Mouse (Mus musculus): ENCODE data around the gene Cpm. TPM values are rescaled to one million over a fixed set of nuclear protein-coding genes. Genes with fewer than 3 reads are reported as not detected.
"Not testable (repeated sequence)": the region's sequence is repeated elsewhere in the genome, so short reads cannot be mapped to it uniquely, and the experiment has no call there.

Gene Cpm
- 1 to 10 TPM; 2.3 to 2.4 TPM for total RNA-seq (2021)
- long read RNA-seq, experiment 1, partial matches to known transcripts = 0 of 3 reads
- long read RNA-seq, experiment 1, other reads (novel, unspliced or antisense) = 3 of 3 reads
- long read RNA-seq, experiment 2, partial matches to known transcripts = 0 of 3 reads
- long read RNA-seq, experiment 2, other reads (novel, unspliced or antisense) = 3 of 3 reads

DNA sequence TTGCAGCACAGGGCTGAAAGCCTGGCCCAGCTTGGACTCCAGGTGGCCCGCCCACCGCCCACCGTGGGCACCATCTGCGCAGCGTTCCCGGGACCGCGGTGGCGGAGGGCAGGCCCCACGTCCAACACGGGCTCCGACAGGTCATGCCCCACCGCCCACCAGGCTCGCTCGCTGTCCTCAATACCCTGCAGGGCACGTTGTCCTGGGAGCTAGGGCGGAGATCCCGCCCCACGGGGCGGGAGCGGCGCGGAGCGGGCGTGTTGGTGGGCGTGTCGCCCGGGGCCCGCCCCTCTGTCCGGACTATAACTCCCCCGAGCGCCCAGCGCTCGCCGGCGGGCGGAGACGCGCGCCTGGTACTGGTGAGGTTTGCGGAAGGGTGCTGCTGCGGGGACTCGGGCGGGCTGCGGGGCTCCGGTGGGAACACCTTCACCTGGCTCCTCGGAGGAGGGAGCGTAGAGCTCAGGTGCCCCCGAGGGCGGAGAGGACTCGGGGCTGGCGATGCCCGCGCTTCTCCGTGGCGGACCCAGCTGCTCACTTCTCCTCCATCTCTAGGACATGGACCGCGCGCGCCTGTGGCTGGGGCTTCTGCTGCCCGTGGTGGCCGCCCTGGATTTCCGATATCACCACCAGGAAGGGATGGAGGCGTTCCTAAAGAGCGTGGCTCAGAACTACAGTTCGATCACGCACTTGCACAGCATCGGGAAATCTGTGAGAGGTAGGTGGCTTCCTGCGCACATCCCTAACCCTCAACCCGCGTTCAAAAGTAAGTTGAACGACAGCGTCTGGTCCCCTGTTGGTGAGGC lies at the start of gene Cpm:
Cpm (plus strand) TSS at position 332 of the 803 bp plus-strand sequence.
- peak; percentile 65 for DNase-seq

- DNase-seq = no peak
These were observed 49.5 kb upstream of the Cpm start for GRCm38 (mm10) chr10:117579771-117580284.

GRCm38 (mm10) chr10:117580405-117580804 lies 48.9 kb upstream of the Cpm start:
- no peak for DNase-seq

DNA sequence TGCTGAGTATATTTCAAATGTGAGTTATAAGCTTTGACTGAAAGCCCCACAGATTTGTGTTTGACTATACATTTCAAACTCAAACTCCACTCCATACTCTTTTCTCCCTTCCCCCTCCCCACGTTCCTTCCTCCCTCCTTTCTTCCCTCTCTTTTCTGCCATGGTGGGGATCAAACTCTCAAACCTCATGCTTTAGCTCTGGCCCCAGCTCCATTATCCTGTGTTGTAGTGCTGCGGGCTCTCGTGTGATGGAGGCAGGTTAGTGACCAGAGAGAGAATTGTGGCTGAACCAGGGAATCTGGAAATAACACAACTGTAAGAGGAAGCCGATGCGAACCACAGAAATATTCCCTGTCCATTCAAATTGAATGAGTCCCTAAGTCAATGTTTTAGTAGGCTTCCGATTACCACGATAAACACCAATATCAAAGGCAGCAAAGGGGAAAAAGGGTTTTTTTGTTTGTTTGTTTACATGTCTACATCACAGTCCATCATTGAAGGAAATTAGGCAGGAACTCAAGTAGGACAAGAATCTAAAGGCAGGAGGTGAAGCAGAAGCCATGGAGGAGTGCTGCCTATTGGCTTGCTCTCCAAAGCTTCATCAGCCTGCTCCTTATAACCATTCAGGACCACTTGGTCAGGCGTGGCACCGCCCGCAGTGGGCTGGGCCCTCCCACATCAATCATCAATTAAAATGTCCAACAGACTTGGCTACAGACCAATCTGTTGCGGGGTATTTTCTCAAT lies 48.1 kb upstream of the Cpm start:
- DNase-seq = no peak

GRCm38 (mm10) chr10:117581753-117582062 lies 47.6 kb upstream of the Cpm start:
- no peak for DNase-seq

DNA sequence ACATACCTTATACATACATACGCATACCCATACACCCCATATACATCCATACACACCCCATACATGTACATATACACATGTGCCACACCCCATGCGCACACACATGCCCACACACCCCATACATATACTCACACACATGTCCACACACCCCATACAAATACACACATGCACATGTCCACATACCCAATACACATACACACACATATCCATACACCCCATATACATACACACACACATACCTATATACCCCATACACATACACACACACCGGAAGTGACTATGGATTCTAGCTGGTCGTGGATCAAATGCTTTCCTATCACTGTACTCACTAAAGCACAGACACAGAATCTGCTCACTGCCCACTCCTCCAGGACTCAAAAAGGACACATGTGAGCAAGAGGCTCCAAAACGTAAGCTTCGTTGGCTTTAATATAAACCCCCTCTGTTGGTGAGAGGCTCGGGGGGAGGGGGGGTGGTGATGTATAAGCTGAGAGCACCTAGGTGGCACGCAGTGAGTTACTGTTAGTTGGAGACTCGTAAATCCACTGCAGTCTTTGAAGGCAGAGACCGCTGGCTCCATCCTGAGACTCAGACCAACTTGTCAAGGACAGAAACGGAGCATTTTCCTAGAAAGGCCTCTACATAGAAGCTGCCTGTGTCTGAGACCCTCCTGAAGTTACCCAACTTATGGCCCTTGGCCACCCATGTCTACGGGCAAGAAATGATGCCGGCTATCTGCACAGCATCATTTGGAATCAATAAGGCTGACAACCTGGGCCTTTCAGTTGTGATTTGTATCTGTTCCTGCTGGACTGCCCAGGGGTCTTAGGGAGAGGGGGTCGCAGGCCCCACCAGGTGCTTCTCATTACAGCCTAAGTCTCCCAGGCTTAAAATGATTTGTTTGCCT lies 45.9 kb upstream of the Cpm start:
- no peak for DNase-seq

GRCm38 (mm10) chr10:117584102-117584501 lies 45.2 kb upstream of the Cpm start:
- no peak for DNase-seq

DNA sequence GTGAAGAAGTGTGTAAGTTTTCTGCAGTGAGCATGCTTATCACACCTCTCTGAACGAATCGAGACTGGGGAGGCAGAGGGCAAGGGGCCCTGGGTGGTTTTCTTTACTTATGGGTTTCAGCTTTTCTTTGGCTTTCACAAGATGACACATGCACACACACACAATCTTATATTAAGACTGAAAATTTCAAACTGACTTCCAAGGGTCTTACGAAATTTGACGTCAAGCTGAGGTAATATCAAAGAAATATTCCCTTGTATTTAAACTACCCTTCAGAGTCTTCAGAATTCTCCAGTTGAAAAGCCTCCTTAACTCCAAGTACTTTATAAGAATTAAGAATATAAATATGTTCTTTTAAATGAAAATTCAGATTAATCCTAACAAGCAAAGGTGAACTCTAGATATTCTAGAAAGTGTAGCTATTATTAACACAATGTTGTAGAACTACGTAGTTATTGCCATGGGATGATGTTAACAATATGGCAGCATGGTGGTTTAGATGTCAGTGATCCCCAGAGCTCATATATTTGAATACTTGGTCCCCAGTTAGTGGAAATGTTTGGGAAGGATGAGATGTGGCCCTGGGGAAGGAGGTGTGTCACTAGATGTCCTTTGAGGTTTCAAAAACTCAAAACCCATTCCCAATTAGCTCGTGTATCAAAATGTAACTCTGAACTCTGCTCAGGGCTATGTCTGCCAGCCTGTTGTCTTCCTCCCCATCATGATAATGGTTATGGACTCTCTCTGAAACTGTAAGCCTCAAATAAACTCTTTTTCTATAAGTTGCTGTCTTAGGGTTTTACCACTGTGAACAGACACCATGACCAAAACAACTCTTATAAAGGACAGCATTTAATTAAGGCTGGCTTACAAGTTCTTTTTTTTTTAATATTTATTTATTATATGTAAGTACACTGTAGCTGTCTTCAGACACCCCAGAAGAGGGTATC lies 44.5 kb upstream of the Cpm start:
- no peak for DNase-seq

DNA sequence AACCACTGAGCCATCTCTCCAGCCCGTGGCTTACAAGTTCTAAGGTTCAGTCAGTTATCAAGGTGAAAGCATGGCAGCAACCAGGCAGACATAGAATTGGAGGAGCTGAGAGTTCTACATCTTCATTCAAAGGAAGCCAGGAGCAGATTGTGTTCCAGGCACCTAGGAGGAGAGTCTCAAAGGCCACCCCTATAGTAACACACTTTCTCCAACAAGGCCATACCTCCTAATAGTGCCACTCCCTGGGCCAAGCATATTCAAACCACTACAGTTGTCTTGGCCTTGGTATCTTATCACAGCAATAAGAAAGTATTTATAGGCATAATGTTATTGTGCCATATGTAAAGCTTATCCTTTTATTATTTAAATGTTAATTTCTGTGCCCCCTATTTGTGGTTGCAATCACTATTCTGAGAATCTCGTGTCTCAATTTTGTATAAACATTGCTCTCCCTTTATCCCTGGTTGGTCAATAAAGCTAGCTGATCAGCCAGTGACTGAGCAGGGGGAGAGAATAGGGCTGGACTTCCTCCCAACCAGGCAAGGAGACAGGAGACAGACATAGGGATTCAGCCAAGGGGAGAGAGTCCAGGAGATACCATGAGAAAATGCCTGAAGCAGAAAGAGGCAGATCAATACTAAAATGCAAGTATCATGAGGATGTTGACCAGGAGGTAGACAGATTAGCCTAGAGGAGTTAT lies 43.5 kb upstream of the Cpm start:
- DNase-seq = no peak

GRCm38 (mm10) chr10:117586859-117587258 lies 42.4 kb upstream of the Cpm start:
- DNase-seq = no peak

DNA sequence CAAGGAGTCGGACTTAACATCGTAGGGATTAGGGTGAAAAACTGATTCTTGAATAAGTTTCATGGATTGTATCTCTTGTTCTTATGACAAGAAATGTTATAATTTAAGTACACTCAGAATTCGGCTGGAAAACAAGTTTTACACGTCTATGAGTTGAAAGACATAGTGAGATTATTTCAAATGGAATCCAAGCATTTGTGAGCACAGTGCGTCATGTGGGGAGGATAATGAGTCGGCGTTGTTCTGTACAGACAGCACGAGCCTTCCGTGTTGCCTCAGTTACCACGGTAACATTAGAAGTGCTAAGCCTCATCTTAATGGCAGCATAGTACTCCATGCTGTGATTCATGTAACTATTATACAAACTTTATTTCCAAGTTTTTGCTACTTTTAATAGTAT lies 42.0 kb upstream of the Cpm start:
- no peak for DNase-seq

- not testable (repeated sequence) for DNase-seq
These were observed 40.7 kb upstream of the Cpm start for GRCm38 (mm10) chr10:117588416-117589143.

DNA sequence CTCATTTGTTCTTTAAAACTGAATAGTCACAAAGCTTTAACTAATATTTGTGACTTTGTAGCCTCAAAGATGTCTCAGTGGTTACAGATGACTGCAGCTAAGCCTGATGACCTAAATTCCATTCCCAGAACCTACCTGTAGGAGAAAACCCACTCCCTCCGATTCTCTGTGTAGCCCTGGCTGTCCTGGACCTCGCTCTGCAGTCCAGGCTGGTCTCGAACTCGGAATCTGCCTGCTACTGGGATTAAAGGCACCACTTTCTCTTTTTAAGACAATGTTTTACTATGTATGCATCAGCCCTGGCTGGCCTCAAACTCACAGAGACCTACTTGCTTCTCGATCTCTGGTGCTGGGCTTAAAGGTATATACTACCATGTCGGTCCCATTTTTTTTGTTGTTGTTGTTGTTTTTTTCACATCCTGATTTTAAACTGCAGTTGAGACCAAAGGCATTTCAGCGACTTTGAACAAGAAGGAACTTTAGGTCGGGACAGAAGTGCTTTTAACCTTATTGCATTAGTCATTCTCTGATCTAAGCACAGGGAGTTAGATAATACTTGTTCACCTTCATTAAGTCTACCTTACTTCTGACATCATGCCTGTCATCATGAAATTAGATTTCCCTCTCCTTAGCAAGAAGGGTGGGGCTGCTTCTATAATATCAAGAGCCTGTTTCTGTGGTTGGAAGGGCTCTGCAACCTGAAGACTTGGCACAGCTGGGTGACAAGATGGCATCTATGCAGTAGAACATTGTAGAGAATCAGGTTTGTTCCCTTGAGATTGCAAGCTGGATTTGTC lies 40.0 kb upstream of the Cpm start:
- no peak for DNase-seq

DNA sequence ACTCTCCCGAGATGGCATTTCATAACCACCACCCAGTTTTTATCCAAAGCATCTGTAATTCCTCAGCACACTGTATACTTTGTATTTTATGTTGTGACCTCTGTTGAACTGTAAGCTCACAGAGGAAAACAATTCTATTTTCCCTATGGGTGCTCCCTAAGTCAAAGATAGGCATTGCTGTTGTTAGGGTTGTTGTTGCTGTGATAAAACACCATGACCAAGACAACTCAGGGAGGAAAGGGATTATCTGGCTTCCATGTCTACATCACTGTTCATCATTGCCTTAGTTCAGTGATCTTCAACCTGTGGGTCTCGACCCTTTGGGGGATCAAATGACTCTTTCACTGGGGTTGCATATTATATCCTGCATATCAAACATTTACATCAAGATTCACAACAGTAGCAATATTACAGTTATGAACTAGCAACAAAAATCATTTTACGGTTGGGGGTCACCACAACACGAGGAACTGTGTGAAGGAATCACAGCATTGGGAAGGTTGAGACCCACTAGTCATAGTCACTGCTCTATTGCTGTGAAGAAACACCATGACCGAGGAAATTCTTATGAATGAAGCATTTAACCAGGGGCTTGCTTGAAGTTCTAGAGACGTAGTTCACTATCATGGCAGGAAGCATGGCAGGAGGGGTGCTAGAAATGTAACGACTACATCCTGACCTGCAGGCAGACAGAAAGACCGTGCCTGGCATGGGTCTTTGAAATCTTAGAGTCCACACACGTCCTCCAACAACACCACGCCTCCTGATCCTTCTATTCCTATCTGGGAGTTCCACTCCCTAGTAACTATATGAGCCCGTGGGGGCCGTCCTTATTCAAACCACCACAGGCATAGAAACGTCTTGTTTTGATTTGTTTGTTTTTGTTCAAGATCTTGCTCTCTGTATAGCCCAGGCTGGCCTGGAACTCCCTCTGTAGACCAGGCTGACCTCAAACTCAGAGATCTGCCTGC lies 38.7 kb upstream of the Cpm start:
- DNase-seq = no peak

- DNase-seq = no peak
These were observed 37.5 kb upstream of the Cpm start for GRCm38 (mm10) chr10:117591766-117592165.

GRCm38 (mm10) chr10:117592306-117593040 lies 36.8 kb upstream of the Cpm start:
- no peak for DNase-seq

All from gastrocnemius, postnatal 25 days (tissue).